ENCODE assay signal across 10 mouse cellular contexts in genomic region chr7:16695025-16695424, GRCm38 (mm10). TPM values are rescaled to one million over a fixed set of nuclear protein-coding genes. Genes with fewer than 3 reads are reported as not detected.
DNase-seq lines count a peak whose midpoint lies in the region; ATAC-seq and TF ChIP-seq lines count a peak whose summit lies in the region.
"Had no signal": no experiment of that assay in that cellular context is flagged by ENCODE, and none has a peak within 500 bp of the region (broad histone marks: within the 10 kb centered on the region; RNA-seq: fewer than 3 reads in every experiment).

No protein-coding gene starts in this region.

- no peaks in the 10 kb centered on the region for H3K27me3 ChIP-seq in kidney, embryonic 14.5 days (ENCODE audit: control insufficient read depth, insufficient read depth, low read length)
- no peaks in the 10 kb centered on the region for H3K27me3 ChIP-seq in forebrain, embryonic 11.5 days (ENCODE audit: control insufficient read depth, insufficient read depth, low read length)
- H3K27me3 ChIP-seq: midbrain, embryonic 12.5 days had no signal

- no peak overlapping the region for H3K27ac ChIP-seq in kidney, embryonic 14.5 days (ENCODE audit: low read depth, low read length)
- H3K27ac ChIP-seq in forebrain, embryonic 11.5 days (ENCODE audit: low read depth, low read length), result no peak overlapping the region
- H3K27ac ChIP-seq: midbrain, embryonic 12.5 days had no signal

- no peak for ATAC-seq in kidney, embryonic 14.5 days (ENCODE audit: low FRiP score, low TSS enrichment)
- peak; percentile 76 for ATAC-seq in CD4-positive, CD25-positive, alpha-beta regulatory T cell, adult 4 months
- no peak for ATAC-seq in forebrain, embryonic 11.5 days (replicated peaks; ENCODE audit: low FRiP score)
- ATAC-seq in frontal cortex, adult (ENCODE audit: low TSS enrichment), result no peak

- WGBS in kidney, embryonic 14.5 days, result 37% methylated on average over 3 of the region's 3 CpGs
- 36% methylated on average over 3 of the region's 3 CpGs for WGBS in forebrain, embryonic 11.5 days

- peak; percentile 25; the same call in 1 of the 2 replicates for TF ChIP-seq CTCF in brain, embryonic 14.5 days (IDR thresholded peaks at IDR 0.05; ENCODE audit: borderline replicate concordance, extremely low read depth, insufficient read depth, insufficient read length)

- no peak overlapping the region for H3K4me3 ChIP-seq in kidney, embryonic 14.5 days (ENCODE audit: low read length)
- no peak overlapping the region for H3K4me3 ChIP-seq in forebrain, embryonic 11.5 days (ENCODE audit: low read depth, low read length)
- H3K4me3 ChIP-seq: midbrain, embryonic 12.5 days had no signal

- DNase-seq in kidney, adult 18-20 months, result peak; percentile 50
- peak; percentile 62 for DNase-seq in 416B (ENCODE audit: low read depth)
- peak; percentile 11 for DNase-seq in brain, embryonic 14.5 days (ENCODE audit: low read depth)
- DNase-seq in layer of hippocampus, postnatal 36 days, result peak; percentile 14 to 23
- no peak for DNase-seq in forebrain, embryonic 11.5 days (ENCODE audit: low spot score)

- no peak for TF ChIP-seq POLR2A in brain, embryonic 14.5 days (IDR thresholded peaks at IDR 0.05; ENCODE audit: borderline replicate concordance, extremely low read depth, insufficient read depth, insufficient read length, poor library complexity, severe bottlenecking)

- no peaks in the 10 kb centered on the region for H3K36me3 ChIP-seq in kidney, embryonic 14.5 days (ENCODE audit: control insufficient read depth, insufficient read depth, low read length)
- no peaks in the 10 kb centered on the region for H3K36me3 ChIP-seq in forebrain, embryonic 11.5 days (ENCODE audit: control insufficient read depth, insufficient read depth, low read length)
- H3K36me3 ChIP-seq: midbrain, embryonic 12.5 days had no signal

- no peak overlapping the region for H3K4me2 ChIP-seq in kidney, embryonic 14.5 days (replicated peaks; ENCODE audit: low read depth, low read length)
- H3K4me2 ChIP-seq in forebrain, embryonic 11.5 days (ENCODE audit: low read depth, low read length, severe bottlenecking), result no peak overlapping the region
- H3K4me2 ChIP-seq: midbrain, embryonic 12.5 days had no signal

- H3K4me1 ChIP-seq in kidney, embryonic 14.5 days (ENCODE audit: control insufficient read depth, insufficient read depth, low read length), result no peaks in the 10 kb centered on the region
- no peaks in the 10 kb centered on the region for H3K4me1 ChIP-seq in forebrain, embryonic 11.5 days (replicated peaks; ENCODE audit: control insufficient read depth, insufficient read depth, low read length)
- H3K4me1 ChIP-seq: midbrain, embryonic 12.5 days had no signal

- no peaks in the 10 kb centered on the region for H3K9me3 ChIP-seq in kidney, embryonic 14.5 days (ENCODE audit: control insufficient read depth, low read length)
- no peaks in the 10 kb centered on the region for H3K9me3 ChIP-seq in forebrain, embryonic 11.5 days (ENCODE audit: control insufficient read depth, low read length)

- H3K9ac ChIP-seq in kidney, embryonic 14.5 days (ENCODE audit: low read depth, low read length), result no peak overlapping the region
- H3K9ac ChIP-seq in forebrain, embryonic 11.5 days (ENCODE audit: low read length), result no peak overlapping the region
- H3K9ac ChIP-seq: midbrain, embryonic 12.5 days had no signal

RNA-seq across cellular contexts. Expression of gene Ceacam15, which starts 19.5 kb away (rescaled TPM):
- not detected in 2 replicates for polyA plus RNA-seq in kidney, embryonic 14.5 days (2014; fragmentation: Nextera tagmentation; extraction: Ambion mirVana)
- polyA plus RNA-seq in CD4-positive, CD25-positive, alpha-beta regulatory T cell, adult 4 months (2017; shearing (Covaris generic)), result 1 to 10 TPM in 1 of 2 experiments, under 1 TPM in 1; 0.91 to 1.2 TPM
- polyA plus RNA-seq in brain, embryonic 14.5 days (2012; rRNA removed), result not detected in 2 replicates
- total RNA-seq in layer of hippocampus, postnatal 36 days (2021), result not detected
- polyA plus RNA-seq in forebrain, embryonic 11.5 days (2014; fragmentation: Nextera tagmentation; extraction: Ambion mirVana), result not detected in 2 replicates
- polyA plus RNA-seq: midbrain, embryonic 12.5 days had no signal

RNA-seq across cellular contexts. Expression of gene Ceacam9, which starts 26.7 kb away (rescaled TPM):
- polyA plus RNA-seq in kidney, embryonic 14.5 days (2014; fragmentation: Nextera tagmentation; extraction: Ambion mirVana), result not detected in 2 replicates
- polyA plus RNA-seq in CD4-positive, CD25-positive, alpha-beta regulatory T cell, adult 4 months (2017; shearing (Covaris generic)), result not detected
- 0.48 TPM in 1 of 2 replicates, not detected in the other for polyA plus RNA-seq in brain, embryonic 14.5 days (2012; rRNA removed)
- total RNA-seq in layer of hippocampus, postnatal 36 days (2021), result not detected
- not detected in 2 replicates for polyA plus RNA-seq in forebrain, embryonic 11.5 days (2014; fragmentation: Nextera tagmentation; extraction: Ambion mirVana)
- polyA plus RNA-seq: midbrain, embryonic 12.5 days; testis, adult 2 months had no signal

RNA-seq across cellular contexts. Expression of gene Ap2s1, which starts 43.2 kb away (rescaled TPM):
- 270 and 336 TPM in 2 replicates for polyA plus RNA-seq in kidney, embryonic 14.5 days (2014; fragmentation: Nextera tagmentation; extraction: Ambion mirVana)
- 10 to 100 TPM; 60.7 to 73.1 TPM for polyA plus RNA-seq in CD4-positive, CD25-positive, alpha-beta regulatory T cell, adult 4 months (2017; shearing (Covaris generic))
- 455 and 489 TPM in 2 replicates for polyA plus RNA-seq in brain, embryonic 14.5 days (2012; rRNA removed)
- total RNA-seq in layer of hippocampus, postnatal 36 days (2021), result 100 to 1,000 TPM; 257 to 299 TPM
- 270 and 272 TPM in 2 replicates for polyA plus RNA-seq in forebrain, embryonic 11.5 days (2014; fragmentation: Nextera tagmentation; extraction: Ambion mirVana)
